Mouse (Mus musculus) neural tube, embryonic 10.5 days (tissue): Measurements from ENCODE around the gene C1qc.

ENCODE experiments used
- DNase-seq: peaks from one replicate; pipeline ENCODE4 v3.0.0-alpha.2; 2017; ENCODE audit warnings: low spot score; ENCODE audit errors: extremely low spot score

The C1qc gene

GRCm38 (mm10) chr4:136892811-136893210, at the start of gene C1qc:
Gene C1qc (minus strand): TSS chr4:136893065.
- DNase-seq = no peak

- DNase-seq = no peak
Observed at GRCm38 (mm10) chr4:136937935-136938334, 45.1 kb upstream of the C1qc start.

- no peak for DNase-seq
Observed at GRCm38 (mm10) chr4:136937344-136937743, 44.5 kb upstream of the C1qc start.

- no peak for DNase-seq
Observed at GRCm38 (mm10) chr4:136934746-136935613, 42.1 kb upstream of the C1qc start.

GRCm38 (mm10) chr4:136930474-136930873, 37.6 kb upstream of the C1qc start:
- DNase-seq = no peak

GRCm38 (mm10) chr4:136928928-136929327, 36.1 kb upstream of the C1qc start:
- DNase-seq = peak; percentile 40

GRCm38 (mm10) chr4:136925804-136926203, 32.9 kb upstream of the C1qc start:
- DNase-seq = no peak

GRCm38 (mm10) chr4:136924529-136924928, 31.7 kb upstream of the C1qc start:
- DNase-seq = peak; percentile 81

- DNase-seq = no peak
Observed at GRCm38 (mm10) chr4:136919526-136919925, 26.7 kb upstream of the C1qc start.

- no peak for DNase-seq
Observed at GRCm38 (mm10) chr4:136918834-136919233, 26.0 kb upstream of the C1qc start.

GRCm38 (mm10) chr4:136917165-136917524, 24.3 kb upstream of the C1qc start:
- DNase-seq = no peak

- no peak for DNase-seq
Observed at GRCm38 (mm10) chr4:136916359-136917164, 23.7 kb upstream of the C1qc start.

GRCm38 (mm10) chr4:136912841-136913240, 20.0 kb upstream of the C1qc start:
- no peak for DNase-seq

- no peak for DNase-seq
Observed at GRCm38 (mm10) chr4:136911804-136912203, 18.9 kb upstream of the C1qc start.

- no peak for DNase-seq
Observed at GRCm38 (mm10) chr4:136911211-136911646, 18.4 kb upstream of the C1qc start.

GRCm38 (mm10) chr4:136907809-136908208, 14.9 kb upstream of the C1qc start:
- DNase-seq = no peak

GRCm38 (mm10) chr4:136907033-136907432, 14.2 kb upstream of the C1qc start:
- DNase-seq = peak; percentile 59

- DNase-seq = no peak
Observed at GRCm38 (mm10) chr4:136904767-136905539, 12.1 kb upstream of the C1qc start.

- no peak for DNase-seq
Observed at GRCm38 (mm10) chr4:136899154-136899553, 6.3 kb upstream of the C1qc start.

GRCm38 (mm10) chr4:136898637-136899036, 5.8 kb upstream of the C1qc start, which contains the start of gene C1qa:
Gene C1qa (minus strand): TSS chr4:136898803.
- no peak for DNase-seq

- DNase-seq = no peak
Observed at GRCm38 (mm10) chr4:136898084-136898598, 5.3 kb upstream of the C1qc start.
